Mouse (Mus musculus) liver, embryonic 15.5 days (tissue): ENCODE data around the gene Gm9970. TPM values are rescaled to one million over a fixed set of nuclear protein-coding genes. Genes with fewer than 3 reads are reported as not detected.

Source experiments
- ATAC-seq: fragments of 200-750 bp; cut with Nextera tagmentation; 2 replicates; pipeline ENCODE4 v1.8.0; 2017; ENCODE audit warnings: moderate number of reproducible peaks, mild to moderate bottlenecking, moderate library complexity; ENCODE audit not compliant: insufficient read depth
- H3K27ac ChIP-seq: fragments of 300-500 bp; sonication (generic); replicated peaks from 2 replicates; pipeline ENCODE4 v1.5.1; 2015; ENCODE audit warnings: mild to moderate bottlenecking, inconsistent platforms
- H3K27me3 ChIP-seq: fragments of 300-500 bp; sonication (generic); 2 replicates; pipeline ENCODE4 v1.6.1; 2015; ENCODE audit warnings: mild to moderate bottlenecking, inconsistent platforms
- H3K36me3 ChIP-seq: fragments of 300-500 bp; sonication (generic); replicated peaks from 2 replicates; pipeline ENCODE4 v1.6.1; 2015; ENCODE audit warnings: moderate library complexity, mild to moderate bottlenecking, inconsistent platforms
- H3K4me1 ChIP-seq: fragments of 300-500 bp; sonication (generic); replicated peaks from 2 replicates; pipeline ENCODE4 v1.6.1; 2015; ENCODE audit warnings: inconsistent platforms
- H3K4me2 ChIP-seq: fragments of 300-500 bp; sonication (generic); 2 replicates; pipeline ENCODE4 v1.6.1; 2015; ENCODE audit warnings: moderate library complexity, mild to moderate bottlenecking, inconsistent platforms
- H3K4me3 ChIP-seq: fragments of 300-500 bp; sonication (generic); replicated peaks from 2 replicates; pipeline ENCODE4 v1.5.1; 2015; ENCODE audit warnings: mild to moderate bottlenecking, inconsistent platforms
- H3K9ac ChIP-seq: fragments of 300-500 bp; sonication (generic); 2 replicates; pipeline ENCODE4 v1.6.1; 2015; ENCODE audit warnings: moderate library complexity, mild to moderate bottlenecking, inconsistent platforms
- H3K9me3 ChIP-seq: fragments of 300-500 bp; sonication (generic); replicated peaks from 2 replicates; pipeline ENCODE4 v1.6.1; 2016; ENCODE audit warnings: inconsistent platforms
- WGBS: fragments of 180-500 bp; shearing (Covaris S2); methylation state at CpG from one replicate; pipeline ENCODE4 v1.1.7; 2015; ENCODE audit warnings: mixed read lengths; ENCODE audit not compliant: insufficient replicate concordance; 5-methylcytosine and 5-hydroxymethylcytosine counted together
- polyA plus RNA-seq: library from polyadenylated mRNA; unstranded; fragments of >200 nt; fragmentation: Nextera tagmentation; extraction: Ambion mirVana; gene quantifications from 2 replicates; pipeline ENCODE4 v1.2.1, GENCODE M21; 2015

Gene Gm9970
- polyA plus RNA-seq, 1 experiment from 2014 or later: not detected

GRCm38 (mm10) chr5:31201742-31202590 is 39.1 kb downstream of the Gm9970 start, which contains the start of gene Zfp513:
Zfp513 (minus strand) TSS chr5:31202303.
- H3K4me3 ChIP-seq: peak within 1 kb of the TSS; percentile 86
- H3K36me3 ChIP-seq: peaks cover 83% of the 10 kb centered on the region
- peak within 1 kb of the TSS; percentile 84 for H3K27ac ChIP-seq
- peak within 1 kb of the TSS; percentile 78 for H3K9ac ChIP-seq
- H3K4me1 ChIP-seq: peaks cover 31% of the 10 kb centered on the region
- no peaks in the 10 kb centered on the region for H3K9me3 ChIP-seq
- H3K27me3 ChIP-seq: no peaks in the 10 kb centered on the region
- peak within 1 kb of the TSS; percentile 94 for H3K4me2 ChIP-seq
- ATAC-seq: peak; percentile 95
- under 1% methylated on average over 53 of the region's 53 CpGs for WGBS

- Histone ChIP-seq H3K9me3 (no peaks in the 10 kb centered on the region), H3K9ac (peak overlapping the region; percentile 78), H3K4me3 (peak overlapping the region; percentile 86), H3K27me3 (no peaks in the 10 kb centered on the region), H3K27ac (peak overlapping the region; percentile 84), H3K4me2 (peak overlapping the region; percentile 94), H3K36me3 (peaks cover 84% of the 10 kb centered on the region), H3K4me1 (peaks cover 31% of the 10 kb centered on the region)
- 14% methylated on average over 13 of the region's 13 CpGs for WGBS
- no peak for ATAC-seq
Measured at GRCm38 (mm10) chr5:31201042-31201741, 39.8 kb downstream of the Gm9970 start.

DNA sequence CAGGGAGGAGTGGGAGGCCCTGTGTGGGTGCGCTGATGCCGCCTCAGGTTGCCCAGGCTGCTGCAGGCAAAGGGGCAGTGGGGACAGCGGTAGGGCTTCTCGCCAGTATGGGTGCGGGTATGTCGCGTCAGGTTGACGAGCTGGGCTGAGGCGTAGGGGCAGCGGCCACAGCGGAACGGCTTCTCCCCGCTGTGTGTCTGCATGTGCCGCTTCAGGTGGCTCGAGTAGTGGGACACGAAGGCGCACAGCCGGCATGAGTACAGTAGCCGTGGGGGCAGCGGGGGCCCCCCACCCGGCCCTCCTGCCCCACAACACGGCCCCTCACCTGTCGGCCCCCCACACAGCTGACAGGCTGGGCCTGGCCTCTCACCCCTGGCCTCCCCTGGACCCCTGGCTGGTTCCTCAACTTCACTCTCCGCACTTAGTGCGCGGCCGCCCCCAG is 40.7 kb downstream of the Gm9970 start:
- Histone ChIP-seq H3K9ac (no peak overlapping the region), H3K27ac (no peak overlapping the region), H3K27me3 (no peaks in the 10 kb centered on the region), H3K9me3 (no peaks in the 10 kb centered on the region), H3K4me2 (peak overlapping the region; percentile 94; the same call in 1 of the 2 replicates), H3K36me3 (peaks cover 84% of the 10 kb centered on the region), H3K4me3 (0 out of 2 replicates have a peak overlapping the region, but pooled peaks have one; percentile 86), H3K4me1 (peaks cover 31% of the 10 kb centered on the region)
- ATAC-seq: no peak
- WGBS: 83% methylated on average over 27 of the region's 27 CpGs

DNA sequence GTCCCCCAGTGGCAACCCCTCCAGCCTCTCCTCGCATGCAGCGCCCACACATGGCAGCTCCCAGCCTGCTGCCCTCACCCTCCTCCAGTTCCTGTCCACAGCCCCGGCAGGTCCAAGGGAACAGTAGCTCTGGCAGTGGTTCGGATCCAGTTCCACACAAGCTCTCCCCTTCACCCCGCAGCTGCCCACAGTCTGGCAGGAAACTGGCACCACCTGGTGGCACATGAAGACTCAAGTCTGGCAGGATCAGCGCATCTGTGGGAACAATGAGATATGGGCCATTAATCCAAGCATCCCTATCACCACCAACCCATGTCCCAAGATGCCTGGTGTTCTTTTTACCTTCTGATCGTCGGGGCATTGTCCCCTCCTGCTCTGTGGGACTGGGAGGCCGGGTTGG is 41.1 kb downstream of the Gm9970 start:
- no peak overlapping the region for H3K27ac ChIP-seq
- H3K9me3 ChIP-seq: no peaks in the 10 kb centered on the region
- 79% methylated on average over 9 of the region's 9 CpGs for WGBS
- H3K9ac ChIP-seq: no peak overlapping the region
- no peak overlapping the region for H3K4me2 ChIP-seq
- peaks cover 31% of the 10 kb centered on the region for H3K4me1 ChIP-seq
- no peaks in the 10 kb centered on the region for H3K27me3 ChIP-seq
- no peak overlapping the region for H3K4me3 ChIP-seq
- H3K36me3 ChIP-seq: peaks cover 84% of the 10 kb centered on the region
- no peak for ATAC-seq

GRCm38 (mm10) chr5:31199321-31199892 is 41.6 kb downstream of the Gm9970 start:
- H3K9ac ChIP-seq: no peak overlapping the region
- no peaks in the 10 kb centered on the region for H3K9me3 ChIP-seq
- peaks cover 36% of the 10 kb centered on the region for H3K4me1 ChIP-seq
- no peaks in the 10 kb centered on the region for H3K27me3 ChIP-seq
- ATAC-seq: no peak
- H3K36me3 ChIP-seq: peaks cover 84% of the 10 kb centered on the region
- 84% methylated on average over 19 of the region's 19 CpGs for WGBS
- no peak overlapping the region for H3K27ac ChIP-seq
- H3K4me3 ChIP-seq: no peak overlapping the region
- H3K4me2 ChIP-seq: no peak overlapping the region

DNA sequence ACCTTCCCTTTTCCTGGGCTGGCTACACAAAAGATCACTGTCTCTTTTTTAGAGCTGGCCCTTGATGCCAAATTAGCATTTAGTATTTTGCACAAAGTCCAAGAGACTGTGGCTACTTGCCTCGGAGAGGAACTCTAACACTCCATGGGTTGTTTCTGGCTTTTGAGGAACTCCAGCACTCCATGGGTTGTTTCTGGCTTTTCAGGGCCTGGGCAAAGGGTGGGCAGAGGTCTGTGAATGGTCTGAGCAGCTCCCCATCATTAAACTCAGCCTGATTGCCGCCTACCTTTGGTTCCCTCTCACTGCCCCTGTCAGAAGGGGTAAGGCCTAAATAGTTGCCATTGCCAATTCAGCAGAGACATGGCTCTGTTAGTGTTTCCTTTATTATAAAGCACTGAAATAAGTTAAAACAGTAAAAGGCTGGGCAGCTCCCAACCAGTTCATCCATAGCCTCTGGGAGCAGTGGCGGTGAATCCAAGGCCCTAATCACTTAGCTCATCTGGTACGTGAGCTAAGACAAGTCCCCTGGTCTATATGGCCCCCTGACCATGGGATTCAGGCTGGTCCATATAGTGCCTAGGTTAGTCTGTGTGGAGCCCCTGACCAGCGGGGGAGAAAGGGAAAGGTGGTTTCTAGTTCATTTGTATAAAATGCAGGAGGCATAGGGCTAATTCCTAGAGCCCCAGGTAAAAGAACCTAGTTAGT is 42.3 kb downstream of the Gm9970 start:
- Histone ChIP-seq H3K27ac (no peak overlapping the region), H3K9ac (no peak overlapping the region), H3K36me3 (peaks cover 80% of the 10 kb centered on the region), H3K27me3 (no peaks in the 10 kb centered on the region), H3K9me3 (no peaks in the 10 kb centered on the region), H3K4me1 (peaks cover 42% of the 10 kb centered on the region), H3K4me3 (no peak overlapping the region), H3K4me2 (no peak overlapping the region)
- ATAC-seq: no peak
- 82% methylated on average over 5 of the region's 5 CpGs for WGBS

DNA sequence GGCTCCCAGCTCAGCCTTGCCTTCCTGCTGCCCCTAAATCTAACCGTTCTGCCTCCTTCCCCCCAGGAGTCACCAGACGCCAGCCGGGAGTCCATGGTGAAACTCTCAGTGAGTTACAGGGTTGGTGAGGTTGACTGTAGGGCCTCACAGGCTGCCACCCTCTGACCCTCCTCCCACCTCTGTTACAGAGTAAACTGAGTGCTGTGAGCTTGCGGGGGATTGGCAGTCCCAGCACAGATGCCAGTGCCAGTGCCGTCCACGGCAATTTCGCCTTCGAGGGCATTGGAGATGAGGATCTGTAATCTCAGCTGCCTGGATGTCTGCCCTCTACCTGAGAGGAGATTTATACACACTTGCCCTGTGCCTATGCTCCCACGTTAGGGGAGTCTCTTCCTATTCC is 42.9 kb downstream of the Gm9970 start:
- H3K36me3 ChIP-seq: peaks cover 74% of the 10 kb centered on the region
- no peak overlapping the region for H3K4me2 ChIP-seq
- H3K27ac ChIP-seq: no peak overlapping the region
- WGBS: 78% methylated on average over 9 of the region's 9 CpGs
- no peaks in the 10 kb centered on the region for H3K9me3 ChIP-seq
- H3K4me1 ChIP-seq: peaks cover 42% of the 10 kb centered on the region
- no peak overlapping the region for H3K4me3 ChIP-seq
- ATAC-seq: no peak
- H3K27me3 ChIP-seq: no peaks in the 10 kb centered on the region
- H3K9ac ChIP-seq: no peak overlapping the region

DNA sequence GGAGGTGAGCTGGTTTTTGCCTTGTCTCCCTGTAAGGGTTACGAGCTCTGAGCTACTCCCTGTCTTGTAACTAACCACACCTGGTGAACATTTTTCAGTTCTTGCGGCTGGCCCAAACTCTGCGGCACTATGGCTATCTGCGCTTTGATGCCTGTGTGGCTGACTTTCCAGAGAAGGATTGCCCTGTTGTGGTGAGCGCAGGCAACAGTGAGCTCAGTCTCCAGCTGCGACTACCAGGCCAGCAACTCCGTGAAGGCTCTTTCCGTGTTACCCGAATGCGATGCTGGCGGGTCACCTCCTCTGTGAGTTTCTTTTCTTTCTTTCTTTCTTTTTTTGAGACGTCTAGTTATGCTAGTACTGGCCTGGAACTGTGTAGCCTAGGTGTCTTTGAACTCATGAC is 44.0 kb downstream of the Gm9970 start:
- 91% methylated on average over 12 of the region's 12 CpGs for WGBS
- H3K27ac ChIP-seq: no peak overlapping the region
- H3K27me3 ChIP-seq: no peaks in the 10 kb centered on the region
- H3K4me2 ChIP-seq: no peak overlapping the region
- peaks cover 35% of the 10 kb centered on the region for H3K4me1 ChIP-seq
- H3K4me3 ChIP-seq: no peak overlapping the region
- no peak overlapping the region for H3K9ac ChIP-seq
- H3K9me3 ChIP-seq: no peaks in the 10 kb centered on the region
- H3K36me3 ChIP-seq: peaks cover 65% of the 10 kb centered on the region
- no peak for ATAC-seq

- WGBS: 85% methylated on average over 10 of the region's 10 CpGs
- H3K27me3 ChIP-seq: no peaks in the 10 kb centered on the region
- no peak for ATAC-seq
- no peak overlapping the region for H3K4me3 ChIP-seq
- H3K9ac ChIP-seq: no peak overlapping the region
- peaks cover 66% of the 10 kb centered on the region for H3K36me3 ChIP-seq
- no peak overlapping the region for H3K4me2 ChIP-seq
- H3K9me3 ChIP-seq: no peaks in the 10 kb centered on the region
- H3K27ac ChIP-seq: no peak overlapping the region
- peaks cover 38% of the 10 kb centered on the region for H3K4me1 ChIP-seq
Measured at GRCm38 (mm10) chr5:31196207-31196606, 44.8 kb downstream of the Gm9970 start.

- Histone ChIP-seq H3K27me3 (no peaks in the 10 kb centered on the region), H3K9me3 (no peaks in the 10 kb centered on the region), H3K9ac (no peak overlapping the region), H3K4me1 (peaks cover 35% of the 10 kb centered on the region), H3K27ac (no peak overlapping the region), H3K4me2 (no peak overlapping the region), H3K36me3 (peaks cover 71% of the 10 kb centered on the region), H3K4me3 (no peak overlapping the region)
- no peak for ATAC-seq
- WGBS: 79% methylated on average over 4 of the region's 4 CpGs
Measured at GRCm38 (mm10) chr5:31195671-31196070, 45.4 kb downstream of the Gm9970 start.
